Mouse (Mus musculus) heart, adult 2 months (tissue): ENCODE data around the gene Anapc15.

Experiments used
- CTCF ChIP-seq: fragments of 200-600 bp; IDR thresholded peaks from 2 replicates; pipeline ENCODE4 v1.8.1; 2022; ENCODE audit warnings: antibody characterized with exemption, mild to moderate bottlenecking, moderate library complexity
- EP300 ChIP-seq: fragments of 200-500 bp; IDR thresholded peaks from 2 replicates; pipeline ENCODE4 v1.6.1; 2011; ENCODE audit warnings: low read depth, low read length, control low read depth; ENCODE audit not compliant: insufficient read depth

- TF ChIP-seq EP300, result no peak
- TF ChIP-seq CTCF, result no peak
Observed at GRCm38 (mm10) chr7:101867482-101867881, 4.0 kb downstream of the Anapc15 start.
